In the genomic region with DNA sequence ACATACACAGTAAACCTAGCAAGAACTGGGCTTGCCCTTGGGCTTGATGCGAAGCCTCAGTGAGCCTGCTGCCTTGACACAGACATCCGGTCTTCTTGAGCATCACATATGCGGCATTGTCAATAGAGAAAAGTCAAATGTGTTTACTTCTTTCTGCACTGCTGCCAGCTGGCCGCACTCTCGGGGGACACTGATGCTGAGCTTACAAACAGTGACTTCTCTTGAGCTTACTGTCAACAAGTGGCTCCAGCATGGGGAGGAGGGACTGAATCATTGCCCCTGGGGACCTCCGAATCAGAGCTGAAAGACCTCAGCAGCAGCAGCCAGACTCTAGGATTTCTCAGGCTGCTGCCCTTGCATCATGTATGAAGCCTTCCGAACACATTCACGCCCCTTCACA, we compare ENCODE assay signal across 8 mouse cellular contexts.
DNase-seq lines count a peak whose midpoint lies in the region; ATAC-seq lines count a peak whose summit lies in the region.

No protein-coding gene starts in this region.

- 0 out of 2 replicates have a peak, but pooled peaks cover 6% of the 10 kb centered on the region for H3K4me1 ChIP-seq in kidney, embryonic 15.5 days
- peaks cover 12% of the 10 kb centered on the region for H3K4me1 ChIP-seq in embryonic facial prominence, embryonic 10.5 days
- H3K4me1 ChIP-seq in hindbrain, embryonic 11.5 days (replicated peaks; ENCODE audit: control insufficient read depth, insufficient read depth, low read length) = no peaks in the 10 kb centered on the region

- peak; percentile 19 for DNase-seq in kidney, adult 11 months
- DNase-seq in embryonic facial prominence, embryonic 10.5 days (ENCODE audit: low spot score) = peak; percentile 15
- peak; percentile 33 for DNase-seq in hindbrain, embryonic 11.5 days (ENCODE audit: low spot score)
- peak; percentile 46 for DNase-seq in lung, postnatal 36 days
- no peak for DNase-seq in adrenal gland, adult 8-10 months

- H3K4me3 ChIP-seq in kidney, embryonic 15.5 days (replicated peaks) = no peak overlapping the region
- H3K4me3 ChIP-seq in embryonic facial prominence, embryonic 10.5 days = no peak overlapping the region
- H3K4me3 ChIP-seq in hindbrain, embryonic 11.5 days (ENCODE audit: low read depth, low read length) = no peak overlapping the region

- H3K27me3 ChIP-seq in kidney, embryonic 15.5 days = no peaks in the 10 kb centered on the region
- no peaks in the 10 kb centered on the region for H3K27me3 ChIP-seq in embryonic facial prominence, embryonic 10.5 days (replicated peaks; ENCODE audit: low read depth, poor library complexity, severe bottlenecking)
- no peaks in the 10 kb centered on the region for H3K27me3 ChIP-seq in hindbrain, embryonic 11.5 days (ENCODE audit: control insufficient read depth, insufficient read depth, low read length)

- no peaks in the 10 kb centered on the region for H3K36me3 ChIP-seq in kidney, embryonic 15.5 days
- no peaks in the 10 kb centered on the region for H3K36me3 ChIP-seq in embryonic facial prominence, embryonic 10.5 days (replicated peaks)
- no peaks in the 10 kb centered on the region for H3K36me3 ChIP-seq in hindbrain, embryonic 11.5 days (ENCODE audit: control insufficient read depth, insufficient read depth, low read length)

- no peak overlapping the region for H3K4me2 ChIP-seq in kidney, embryonic 15.5 days
- H3K4me2 ChIP-seq in hindbrain, embryonic 11.5 days (replicated peaks; ENCODE audit: low read depth, low read length) = no peak overlapping the region

- WGBS in kidney, embryonic 15.5 days = 54% methylated on average over 8 of the region's 8 CpGs
- 49% methylated on average over 8 of the region's 8 CpGs for WGBS in embryonic facial prominence, embryonic 10.5 days
- WGBS in hindbrain, embryonic 11.5 days = 59% methylated on average over 8 of the region's 8 CpGs

- no peak overlapping the region for H3K27ac ChIP-seq in kidney, embryonic 15.5 days
- no peak overlapping the region for H3K27ac ChIP-seq in embryonic facial prominence, embryonic 10.5 days (replicated peaks)
- no peak overlapping the region for H3K27ac ChIP-seq in hindbrain, embryonic 11.5 days (ENCODE audit: low read depth, low read length)

- no peaks in the 10 kb centered on the region for H3K9me3 ChIP-seq in kidney, embryonic 15.5 days (replicated peaks)
- no peaks in the 10 kb centered on the region for H3K9me3 ChIP-seq in embryonic facial prominence, embryonic 10.5 days
- no peaks in the 10 kb centered on the region for H3K9me3 ChIP-seq in hindbrain, embryonic 11.5 days (ENCODE audit: control insufficient read depth, low read length)

- H3K9ac ChIP-seq in kidney, embryonic 15.5 days = no peak overlapping the region
- no peak overlapping the region for H3K9ac ChIP-seq in hindbrain, embryonic 11.5 days (ENCODE audit: low read depth, low read length)

- no peak for ATAC-seq in kidney, embryonic 15.5 days (replicated peaks; ENCODE audit: low FRiP score)
- no peak for ATAC-seq in hindbrain, embryonic 11.5 days (ENCODE audit: low FRiP score)
- ATAC-seq in megakaryocyte, adult 5-6 weeks (ENCODE audit: poor library complexity, severe bottlenecking) = no peak
- ATAC-seq in erythroblast, adult 5-6 weeks (replicated peaks; ENCODE audit: low FRiP score, poor library complexity, severe bottlenecking) = no peak
